Mouse (Mus musculus) left cerebral cortex, adult 2 months (tissue): ENCODE results near the gene Qrich2. TPM values are rescaled to one million over a fixed set of nuclear protein-coding genes. Genes with fewer than 3 reads are reported as not detected.

Experiments
- DNase-seq, 2 experiments: peaks; one replicate each; pipeline ENCODE4 v3.0.0; 2021 to 2022; ENCODE audit warnings: low spot score in 2 of 2, mixed read lengths in 1 of 2; ENCODE audit errors: extremely low spot score in 1 of 2
- H3K27ac ChIP-seq: fragments of 200-600 bp; 2 replicates; pipeline ENCODE4 v1.8.1; 2022
- H3K4me3 ChIP-seq: fragments of 200-600 bp; 2 replicates; pipeline ENCODE4 v1.8.1; 2022
- CTCF ChIP-seq: fragments of 200-600 bp; IDR thresholded peaks from 2 replicates; pipeline ENCODE4 v1.8.1; 2022; ENCODE audit warnings: antibody characterized with exemption, mild to moderate bottlenecking, moderate library complexity
- intact Hi-C: fragments of 180-260 bp; cut with DNase I; formaldehyde crosslinking; loops from one replicate; pipeline ENCODE4 v1.15.1; 2025
- total RNA-seq, 2 experiments: library from RNA; stranded (reverse); gene quantifications; 2 replicates each; pipeline ENCODE4 v1.2.3; 2021

The Qrich2 gene
- total RNA-seq, 2 experiments from 2014 or later: 0.16 TPM; not detected in 1

DNA sequence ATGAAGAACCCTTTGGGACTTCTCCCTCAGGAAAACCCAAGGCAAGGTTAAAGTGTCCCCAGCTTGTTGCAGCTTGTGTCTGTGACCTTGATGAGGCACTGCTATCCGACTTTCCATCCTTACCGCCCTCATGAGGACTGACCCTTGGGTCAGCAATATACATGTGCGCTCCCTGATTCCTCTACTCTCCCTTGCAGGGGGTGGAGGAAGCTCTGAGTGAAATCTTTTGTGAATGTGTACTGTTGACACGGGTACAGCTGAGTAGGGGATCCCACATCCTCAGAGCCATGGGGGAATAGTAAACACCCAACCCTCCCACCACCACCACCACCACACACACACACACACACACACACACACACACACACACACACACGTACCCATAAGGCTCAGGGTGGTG, 2.7 kb downstream of the Qrich2 start:
- intact Hi-C loops: no loop called here
- TF ChIP-seq CTCF: no peak
- Histone ChIP-seq H3K4me3 (no peak overlapping the region), H3K27ac (no peak overlapping the region)
- no peak for DNase-seq

DNA sequence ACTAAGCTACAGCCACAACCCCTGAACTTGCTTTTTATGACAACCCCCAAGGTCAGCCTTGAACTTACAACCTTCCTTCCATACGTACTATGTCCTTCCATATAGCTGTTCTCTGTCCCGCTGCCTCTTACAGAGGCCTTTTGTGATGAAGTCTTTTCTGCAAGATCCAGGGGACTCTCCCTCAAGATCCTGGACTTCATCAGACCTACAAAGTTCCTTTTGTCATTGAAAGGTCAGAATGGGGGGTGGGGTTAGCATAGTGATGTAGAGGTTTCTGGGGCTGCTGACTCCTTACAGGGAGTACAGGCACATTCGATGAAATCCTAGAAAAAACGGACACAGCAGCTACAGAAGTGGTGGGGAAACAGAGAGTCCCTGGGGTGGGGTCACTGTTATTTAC, 6.3 kb downstream of the Qrich2 start:
- no peak overlapping the region for H3K27ac ChIP-seq
- no peak overlapping the region for H3K4me3 ChIP-seq
- intact Hi-C loops: no loop called here
- no peak for DNase-seq
- TF ChIP-seq CTCF: no peak

- intact Hi-C loops: no loop called here
- no peak for DNase-seq
- no peak for TF ChIP-seq CTCF
These were observed 9.8 kb downstream of the Qrich2 start for GRCm38 (mm10) chr11:116456234-116456633.

DNA sequence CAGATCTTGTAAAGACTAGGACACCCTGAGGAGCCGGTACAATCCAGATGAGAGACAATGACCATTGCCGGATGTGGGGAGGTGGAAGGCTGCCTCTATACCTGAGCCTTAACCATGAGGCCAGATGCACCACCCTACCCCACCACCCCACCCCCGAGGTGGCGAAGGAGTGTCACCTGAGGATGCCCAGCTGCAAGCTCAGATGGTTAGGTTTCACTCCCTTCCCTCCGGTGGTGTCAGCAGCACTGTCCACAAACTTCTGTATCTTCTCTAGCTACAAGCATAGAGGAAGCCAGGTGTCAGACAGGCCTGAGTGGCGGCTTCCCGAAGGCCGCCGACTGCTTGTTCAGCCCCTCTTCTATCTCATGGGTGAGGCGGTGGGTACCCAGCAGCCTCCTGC, 12.2 kb downstream of the Qrich2 start:
- H3K27ac ChIP-seq: no peak overlapping the region
- no peak for DNase-seq
- TF ChIP-seq CTCF: no peak
- H3K4me3 ChIP-seq: no peak overlapping the region
- intact Hi-C loops: no loop called here

More at GRCm38 (mm10) chr11:116456234-116456633, 9.8 kb downstream of the Qrich2 start:
- Histone ChIP-seq H3K27ac (no peak overlapping the region), H3K4me3 (no peak overlapping the region)

DNA sequence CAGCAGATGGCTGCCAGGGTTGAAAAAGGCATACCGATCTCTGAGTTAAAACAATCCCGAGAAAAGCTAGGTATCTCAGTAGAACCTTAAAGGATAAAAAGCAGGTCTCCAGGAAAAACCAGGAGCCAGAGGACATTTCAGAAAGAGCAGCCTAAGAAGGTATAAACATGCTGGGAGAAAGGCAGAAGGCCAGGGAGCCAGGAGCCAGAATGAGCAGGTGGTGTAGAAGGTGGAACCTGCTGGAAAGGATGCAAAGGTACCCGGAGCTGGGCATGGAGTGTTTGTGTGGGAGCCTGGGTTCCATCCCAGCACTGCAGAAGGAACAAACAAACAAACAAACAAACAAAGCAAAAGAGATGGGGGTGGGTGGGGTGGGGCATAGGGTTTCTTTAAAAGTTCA, 16.7 kb downstream of the Qrich2 start:
- intact Hi-C loops: loop anchor here (5.0 kb wide), 1 partner anchor 222 kb away; no protein-coding TSS in a partner anchor
- H3K4me3 ChIP-seq: no peak overlapping the region
- DNase-seq: no peak
- H3K27ac ChIP-seq: no peak overlapping the region
- TF ChIP-seq CTCF: no peak

GRCm38 (mm10) chr11:116447822-116448221, 18.2 kb downstream of the Qrich2 start:
- no peak for TF ChIP-seq CTCF
- intact Hi-C loops: loop anchor here (2.0 to 5.0 kb wide), 2 partner anchors 79 to 221 kb away; no protein-coding TSS in a partner anchor
- Histone ChIP-seq H3K4me3 (no peak overlapping the region), H3K27ac (no peak overlapping the region)
- no peak for DNase-seq

DNA sequence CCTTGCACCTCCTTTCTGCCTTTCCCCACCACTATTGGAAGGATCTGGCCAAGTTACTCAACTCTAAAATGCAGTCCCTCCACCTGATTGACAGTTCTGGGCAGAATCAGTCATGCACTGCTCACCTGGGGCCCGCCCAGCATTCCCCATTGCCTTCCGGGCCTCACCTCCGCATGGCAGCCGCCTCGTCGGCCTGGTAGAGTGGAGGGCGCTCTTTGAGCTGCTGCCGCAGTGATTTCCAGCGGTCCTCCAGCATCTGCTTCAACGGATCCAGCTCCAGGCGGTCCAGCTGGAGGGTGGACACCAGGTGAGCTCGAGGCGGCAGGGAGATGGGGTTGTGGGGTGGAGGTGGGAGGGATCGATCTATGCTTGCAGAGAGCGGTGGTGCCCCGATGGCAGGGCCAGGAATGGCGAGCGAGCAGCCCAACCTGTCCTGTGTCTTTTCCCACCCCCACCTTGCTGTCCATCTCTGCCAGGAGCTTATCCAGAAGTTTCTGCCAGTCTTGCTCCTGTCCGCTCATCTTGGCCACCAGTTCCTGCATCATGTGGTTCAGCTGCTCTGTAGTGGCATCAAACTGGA, 19.6 kb downstream of the Qrich2 start:
- Histone ChIP-seq H3K4me3 (no peak overlapping the region), H3K27ac (no peak overlapping the region)
- no peak for TF ChIP-seq CTCF
- DNase-seq: no peak
- intact Hi-C loops: loop anchor here (1.0 to 5.0 kb wide), 3 partner anchors 78 to 219 kb away; no protein-coding TSS in a partner anchor

- Histone ChIP-seq H3K27ac (no peak overlapping the region), H3K4me3 (no peak overlapping the region)
- TF ChIP-seq CTCF: peak; percentile 90
- DNase-seq: peak; percentile 88 to 96
- intact Hi-C loops: loop anchor here (1.0 to 5.0 kb wide), 3 partner anchors 77 to 218 kb away; no protein-coding TSS in a partner anchor
These were observed 20.3 kb downstream of the Qrich2 start for GRCm38 (mm10) chr11:116445596-116446307.

DNA sequence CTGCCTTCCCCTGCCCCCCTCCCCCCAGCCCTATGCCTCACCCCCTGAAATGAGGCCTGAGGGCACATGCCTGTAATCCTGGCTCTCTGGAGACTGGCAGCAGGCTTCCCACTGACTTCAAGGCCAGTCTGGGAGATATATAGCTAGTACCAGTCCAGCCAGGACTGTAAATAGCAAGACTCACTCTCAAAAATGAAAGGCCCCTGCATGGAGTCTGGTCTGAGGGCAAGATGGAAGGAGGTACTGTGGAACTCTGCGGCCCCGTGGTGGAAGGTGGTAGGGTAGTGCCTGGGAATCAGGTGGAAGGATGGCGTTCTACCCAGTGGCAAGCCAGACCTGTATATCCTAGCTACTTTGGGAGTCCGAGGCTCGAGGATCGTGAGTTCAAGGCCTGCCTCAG, 22.1 kb downstream of the Qrich2 start:
- H3K4me3 ChIP-seq: no peak overlapping the region
- TF ChIP-seq CTCF: no peak
- no peak for DNase-seq
- intact Hi-C loops: no loop called here
- H3K27ac ChIP-seq: no peak overlapping the region

- no peak for DNase-seq
- no peak for TF ChIP-seq CTCF
- intact Hi-C loops: no loop called here
- Histone ChIP-seq H3K27ac (no peak overlapping the region), H3K4me3 (no peak overlapping the region)
These were observed 22.7 kb downstream of the Qrich2 start for GRCm38 (mm10) chr11:116443311-116443710.

- no peak for TF ChIP-seq CTCF
- Histone ChIP-seq H3K27ac (no peak overlapping the region), H3K4me3 (no peak overlapping the region)
- intact Hi-C loops: no loop called here
- no peak for DNase-seq
These were observed 23.2 kb downstream of the Qrich2 start for GRCm38 (mm10) chr11:116442867-116443177.

GRCm38 (mm10) chr11:116442129-116442866, 23.7 kb downstream of the Qrich2 start:
- intact Hi-C loops: no loop called here
- TF ChIP-seq CTCF: no peak
- Histone ChIP-seq H3K27ac (no peak overlapping the region), H3K4me3 (no peak overlapping the region)
- no peak for DNase-seq
